Mouse (Mus musculus): ENCODE data around the gene Fgf8. TPM values are rescaled to one million over a fixed set of nuclear protein-coding genes. Genes with fewer than 3 reads are reported as not detected.

Fgf8 gene
- polyA plus RNA-seq, 1 experiment from 2014 or later = not detected

GRCm38 (mm10) chr19:45736241-45736640 is 6.5 kb downstream of the Fgf8 start:
- no peak overlapping the region for H3K9ac ChIP-seq
- DNase-seq (no peak), ATAC-seq (ENCODE audit: insufficient read depth) (no peak)
- H3K4me2 ChIP-seq = no peak overlapping the region
- H3K36me3 ChIP-seq (ENCODE audit: insufficient read depth) = no peaks in the 10 kb centered on the region
- no peak overlapping the region for H3K4me3 ChIP-seq (ENCODE audit: low read depth, low read length)
- peaks cover 6% of the 10 kb centered on the region; the same call in 1 of the 2 replicates for H3K4me1 ChIP-seq (ENCODE audit: insufficient read depth)
- WGBS = 41% methylated on average over 1 of the region's 1 CpGs
- TF ChIP-seq CTCF (IDR thresholded peaks at IDR 0.05; ENCODE audit: low read depth) = no peak
- peaks cover 91% of the 10 kb centered on the region for H3K27me3 ChIP-seq (ENCODE audit: insufficient read depth, low read length)
- H3K9me3 ChIP-seq (ENCODE audit: low read depth, low read length) = no peaks in the 10 kb centered on the region
- H3K27ac ChIP-seq (ENCODE audit: low read depth) = no peak overlapping the region

- H3K4me2 ChIP-seq = no peak overlapping the region
- no peak overlapping the region for H3K27ac ChIP-seq (ENCODE audit: low read depth)
- peaks cover 6% of the 10 kb centered on the region; the same call in 1 of the 2 replicates for H3K4me1 ChIP-seq (ENCODE audit: insufficient read depth)
- no peak for TF ChIP-seq CTCF (IDR thresholded peaks at IDR 0.05; ENCODE audit: low read depth)
- peaks cover 77% of the 10 kb centered on the region for H3K27me3 ChIP-seq (ENCODE audit: insufficient read depth, low read length)
- WGBS = 35% methylated on average over 7 of the region's 7 CpGs
- no peaks in the 10 kb centered on the region for H3K9me3 ChIP-seq (ENCODE audit: low read depth, low read length)
- no peak overlapping the region for H3K9ac ChIP-seq
- H3K4me3 ChIP-seq (ENCODE audit: low read depth, low read length) = no peak overlapping the region
- ATAC-seq (ENCODE audit: insufficient read depth) (no peak), DNase-seq (no peak)
- no peaks in the 10 kb centered on the region for H3K36me3 ChIP-seq (ENCODE audit: insufficient read depth)
These were observed 8.0 kb downstream of the Fgf8 start for GRCm38 (mm10) chr19:45734762-45735161.

- no peak for DNase-seq
- Histone ChIP-seq H3K36me3 (ENCODE audit: insufficient read depth) (no peaks in the 10 kb centered on the region), H3K4me2 (no peak overlapping the region), H3K9ac (no peak overlapping the region), H3K9me3 (ENCODE audit: low read depth, low read length) (no peaks in the 10 kb centered on the region), H3K4me1 (ENCODE audit: insufficient read depth) (peaks cover 6% of the 10 kb centered on the region; the same call in 1 of the 2 replicates), H3K27me3 (ENCODE audit: insufficient read depth, low read length) (peaks cover 71% of the 10 kb centered on the region), H3K4me3 (ENCODE audit: low read depth, low read length) (no peak overlapping the region), H3K27ac (ENCODE audit: low read depth) (no peak overlapping the region)
- ATAC-seq (ENCODE audit: insufficient read depth) = no peak
- TF ChIP-seq CTCF (IDR thresholded peaks at IDR 0.05; ENCODE audit: low read depth) = no peak
- 64% methylated on average over 5 of the region's 5 CpGs for WGBS
These were observed 8.5 kb downstream of the Fgf8 start for GRCm38 (mm10) chr19:45734191-45734590.

- H3K27ac ChIP-seq (ENCODE audit: low read depth) = no peak overlapping the region
- H3K4me1 ChIP-seq (ENCODE audit: insufficient read depth) = peaks cover 6% of the 10 kb centered on the region; the same call in 1 of the 2 replicates
- no peak overlapping the region for H3K4me2 ChIP-seq
- no peak overlapping the region for H3K9ac ChIP-seq
- H3K9me3 ChIP-seq (ENCODE audit: low read depth, low read length) = no peaks in the 10 kb centered on the region
- 12% methylated on average over 10 of the region's 10 CpGs for WGBS
- TF ChIP-seq CTCF (IDR thresholded peaks at IDR 0.05; ENCODE audit: low read depth) = no peak
- DNase-seq (no peak), ATAC-seq (ENCODE audit: insufficient read depth) (no peak)
- peaks cover 65% of the 10 kb centered on the region for H3K27me3 ChIP-seq (ENCODE audit: insufficient read depth, low read length)
- no peak overlapping the region for H3K4me3 ChIP-seq (ENCODE audit: low read depth, low read length)
- no peaks in the 10 kb centered on the region for H3K36me3 ChIP-seq (ENCODE audit: insufficient read depth)
These were observed 9.2 kb downstream of the Fgf8 start for GRCm38 (mm10) chr19:45733564-45733963.

- no peak overlapping the region for H3K27ac ChIP-seq (ENCODE audit: low read depth)
- DNase-seq (no peak), ATAC-seq (ENCODE audit: insufficient read depth) (no peak)
- H3K9me3 ChIP-seq (ENCODE audit: low read depth, low read length) = no peaks in the 10 kb centered on the region
- H3K27me3 ChIP-seq (ENCODE audit: insufficient read depth, low read length) = peaks cover 46% of the 10 kb centered on the region
- WGBS = 70% methylated on average over 7 of the region's 7 CpGs
- no peak overlapping the region for H3K9ac ChIP-seq
- H3K4me3 ChIP-seq (ENCODE audit: low read depth, low read length) = no peak overlapping the region
- H3K36me3 ChIP-seq (ENCODE audit: insufficient read depth) = no peaks in the 10 kb centered on the region
- TF ChIP-seq CTCF (IDR thresholded peaks at IDR 0.05; ENCODE audit: low read depth) = no peak
- no peaks in the 10 kb centered on the region for H3K4me1 ChIP-seq (ENCODE audit: insufficient read depth)
- H3K4me2 ChIP-seq = no peak overlapping the region
These were observed 11.1 kb downstream of the Fgf8 start for GRCm38 (mm10) chr19:45731658-45732057.

- no peak overlapping the region for H3K9ac ChIP-seq
- no peaks in the 10 kb centered on the region for H3K9me3 ChIP-seq (ENCODE audit: low read depth, low read length)
- H3K36me3 ChIP-seq (ENCODE audit: insufficient read depth) = no peaks in the 10 kb centered on the region
- H3K27me3 ChIP-seq (ENCODE audit: insufficient read depth, low read length) = peaks cover 30% of the 10 kb centered on the region; the same call in 1 of the 2 replicates
- no peak overlapping the region for H3K4me2 ChIP-seq
- WGBS = 70% methylated on average over 8 of the region's 8 CpGs
- no peak for TF ChIP-seq CTCF (IDR thresholded peaks at IDR 0.05; ENCODE audit: low read depth)
- DNase-seq = no peak
- H3K4me3 ChIP-seq (ENCODE audit: low read depth, low read length) = no peak overlapping the region
- ATAC-seq (ENCODE audit: insufficient read depth) = no peak
- H3K27ac ChIP-seq (ENCODE audit: low read depth) = no peak overlapping the region
- H3K4me1 ChIP-seq (ENCODE audit: insufficient read depth) = no peaks in the 10 kb centered on the region
These were observed 12.7 kb downstream of the Fgf8 start for GRCm38 (mm10) chr19:45730042-45730441.

- H3K4me2 ChIP-seq = no peak overlapping the region
- no peak overlapping the region for H3K27ac ChIP-seq (ENCODE audit: low read depth)
- peaks cover 3% of the 10 kb centered on the region; the same call in 1 of the 2 replicates for H3K27me3 ChIP-seq (ENCODE audit: insufficient read depth, low read length)
- no peaks in the 10 kb centered on the region for H3K36me3 ChIP-seq (ENCODE audit: insufficient read depth)
- H3K9ac ChIP-seq = no peak overlapping the region
- no peaks in the 10 kb centered on the region for H3K9me3 ChIP-seq (ENCODE audit: low read depth, low read length)
- ATAC-seq (ENCODE audit: insufficient read depth) (no peak), DNase-seq (no peak)
- no peak for TF ChIP-seq CTCF (IDR thresholded peaks at IDR 0.05; ENCODE audit: low read depth)
- WGBS = 67% methylated on average over 10 of the region's 10 CpGs
- H3K4me3 ChIP-seq (ENCODE audit: low read depth, low read length) = no peak overlapping the region
- no peaks in the 10 kb centered on the region for H3K4me1 ChIP-seq (ENCODE audit: insufficient read depth)
These were observed 15.5 kb downstream of the Fgf8 start for GRCm38 (mm10) chr19:45727231-45727630.

Data from lung, embryonic 14.5 days (tissue).